Mouse (Mus musculus): Measurements from ENCODE around the gene Mcu. TPM values are rescaled to one million over a fixed set of nuclear protein-coding genes. Genes with fewer than 3 reads are reported as not detected.

Gene Mcu
- total RNA-seq, 1 experiment: 12.3 TPM

- no peak overlapping the region for H3K27ac ChIP-seq (ENCODE audit: insufficient read depth, low read depth, low read length, poor library complexity, severe bottlenecking)
- H3K9ac ChIP-seq (ENCODE audit: insufficient read depth, low read depth, low read length, poor library complexity, severe bottlenecking): no peak overlapping the region
- TF ChIP-seq HCFC1 (IDR thresholded peaks at IDR 0.05; ENCODE audit: borderline replicate concordance, insufficient read depth, low read length) (no peak), CHD2 (IDR thresholded peaks at IDR 0.05; ENCODE audit: low read depth, low read length) (no peak), ZC3H11A (IDR thresholded peaks at IDR 0.05; ENCODE audit: borderline replicate concordance, low read depth, low read length) (no peak), ZNF384 (IDR thresholded peaks at IDR 0.05; ENCODE audit: low read depth, low read length) (no peak), MAFK (IDR thresholded peaks at IDR 0.05; ENCODE audit: insufficient read depth, low read depth, low read length) (no peak)
Observed at GRCm38 (mm10) chr10:59430701-59431218, 185.7 kb downstream of the Mcu start.

GRCm38 (mm10) chr10:59429448-59430135, 186.9 kb downstream of the Mcu start:
- in situ Hi-C loops (cut with MboI; ENCODE audit: low sequenced_read_pairs in 2 of 2, unreplicated experiment in 2 of 2): no loop called here
- no peak for DNase-seq (ENCODE audit: low read depth, low spot score)
- TF ChIP-seq CHD2 (IDR thresholded peaks at IDR 0.05; ENCODE audit: low read depth, low read length): no peak
- no peak for TF ChIP-seq ZC3H11A (IDR thresholded peaks at IDR 0.05; ENCODE audit: borderline replicate concordance, low read depth, low read length)
- TF ChIP-seq HCFC1 (IDR thresholded peaks at IDR 0.05; ENCODE audit: borderline replicate concordance, insufficient read depth, low read length): no peak
- Histone ChIP-seq H3K9me3 (ENCODE audit: control insufficient read depth, insufficient read depth, low read depth, low read length) (no peaks in the 10 kb centered on the region), H3K4me1 (ENCODE audit: control insufficient read depth in 2 of 2, insufficient read depth in 2 of 2, low read length in 2 of 2, poor library complexity in 1 of 2) (no peaks in the 10 kb centered on the region), H3K4me3 (ENCODE audit: insufficient read depth in 1 of 2, low read depth in 1 of 2, low read length in 2 of 2, poor library complexity in 1 of 2, severe bottlenecking in 1 of 2) (no peak overlapping the region), H3K27ac (ENCODE audit: insufficient read depth, low read depth, low read length, poor library complexity, severe bottlenecking) (no peak overlapping the region), H3K36me3 (ENCODE audit: control insufficient read depth, insufficient read depth, low read length, poor library complexity, severe bottlenecking) (no peaks in the 10 kb centered on the region), H3K9ac (ENCODE audit: insufficient read depth, low read depth, low read length, poor library complexity, severe bottlenecking) (no peak overlapping the region)

More at GRCm38 (mm10) chr10:59430701-59431218, 185.7 kb downstream of the Mcu start:
- H3K9me3 ChIP-seq (ENCODE audit: control insufficient read depth, insufficient read depth, low read depth, low read length): no peaks in the 10 kb centered on the region
- in situ Hi-C loops (cut with MboI; ENCODE audit: low sequenced_read_pairs in 2 of 2, unreplicated experiment in 2 of 2): no loop called here
- H3K4me3 ChIP-seq (ENCODE audit: insufficient read depth in 1 of 2, low read depth in 1 of 2, low read length in 2 of 2, poor library complexity in 1 of 2, severe bottlenecking in 1 of 2): no peak overlapping the region
- H3K36me3 ChIP-seq (ENCODE audit: control insufficient read depth, insufficient read depth, low read length, poor library complexity, severe bottlenecking): no peaks in the 10 kb centered on the region
- H3K4me1 ChIP-seq (ENCODE audit: control insufficient read depth in 2 of 2, insufficient read depth in 2 of 2, low read length in 2 of 2, poor library complexity in 1 of 2): no peaks in the 10 kb centered on the region
- DNase-seq (ENCODE audit: low read depth, low spot score): no peak

GRCm38 (mm10) chr10:59426371-59426770, 190.1 kb downstream of the Mcu start:
- TF ChIP-seq CHD2 (IDR thresholded peaks at IDR 0.05; ENCODE audit: low read depth, low read length) (no peak), MAFK (IDR thresholded peaks at IDR 0.05; ENCODE audit: insufficient read depth, low read depth, low read length) (no peak), ZNF384 (IDR thresholded peaks at IDR 0.05; ENCODE audit: low read depth, low read length) (no peak), ZC3H11A (IDR thresholded peaks at IDR 0.05; ENCODE audit: borderline replicate concordance, low read depth, low read length) (no peak), HCFC1 (IDR thresholded peaks at IDR 0.05; ENCODE audit: borderline replicate concordance, insufficient read depth, low read length) (no peak)
- no peaks in the 10 kb centered on the region for H3K9me3 ChIP-seq (ENCODE audit: control insufficient read depth, insufficient read depth, low read depth, low read length)
- no peak for DNase-seq (ENCODE audit: low read depth, low spot score)
- no peaks in the 10 kb centered on the region for H3K4me1 ChIP-seq (ENCODE audit: control insufficient read depth in 2 of 2, insufficient read depth in 2 of 2, low read length in 2 of 2, poor library complexity in 1 of 2)
- H3K36me3 ChIP-seq (ENCODE audit: control insufficient read depth, insufficient read depth, low read length, poor library complexity, severe bottlenecking): no peaks in the 10 kb centered on the region
- no peak overlapping the region for H3K27ac ChIP-seq (ENCODE audit: insufficient read depth, low read depth, low read length, poor library complexity, severe bottlenecking)
- no peak overlapping the region for H3K9ac ChIP-seq (ENCODE audit: insufficient read depth, low read depth, low read length, poor library complexity, severe bottlenecking)
- no peak overlapping the region for H3K4me3 ChIP-seq (ENCODE audit: insufficient read depth in 1 of 2, low read depth in 1 of 2, low read length in 2 of 2, poor library complexity in 1 of 2, severe bottlenecking in 1 of 2)
- in situ Hi-C loops (cut with MboI; ENCODE audit: low sequenced_read_pairs in 2 of 2, unreplicated experiment in 2 of 2): no loop called here

- DNase-seq (ENCODE audit: low read depth, low spot score): no peak
- in situ Hi-C loops (cut with MboI; ENCODE audit: low sequenced_read_pairs in 2 of 2, unreplicated experiment in 2 of 2): no loop called here
- no peak overlapping the region for H3K9ac ChIP-seq (ENCODE audit: insufficient read depth, low read depth, low read length, poor library complexity, severe bottlenecking)
- no peaks in the 10 kb centered on the region for H3K36me3 ChIP-seq (ENCODE audit: control insufficient read depth, insufficient read depth, low read length, poor library complexity, severe bottlenecking)
- no peaks in the 10 kb centered on the region for H3K9me3 ChIP-seq (ENCODE audit: control insufficient read depth, insufficient read depth, low read depth, low read length)
- no peak overlapping the region for H3K27ac ChIP-seq (ENCODE audit: insufficient read depth, low read depth, low read length, poor library complexity, severe bottlenecking)
- no peak overlapping the region for H3K4me3 ChIP-seq (ENCODE audit: insufficient read depth in 1 of 2, low read depth in 1 of 2, low read length in 2 of 2, poor library complexity in 1 of 2, severe bottlenecking in 1 of 2)
- no peaks in the 10 kb centered on the region for H3K4me1 ChIP-seq (ENCODE audit: control insufficient read depth in 2 of 2, insufficient read depth in 2 of 2, low read length in 2 of 2, poor library complexity in 1 of 2)
- no peak for TF ChIP-seq CHD2 (IDR thresholded peaks at IDR 0.05; ENCODE audit: low read depth, low read length)
- TF ChIP-seq ZC3H11A (IDR thresholded peaks at IDR 0.05; ENCODE audit: borderline replicate concordance, low read depth, low read length): no peak
- TF ChIP-seq HCFC1 (IDR thresholded peaks at IDR 0.05; ENCODE audit: borderline replicate concordance, insufficient read depth, low read length): no peak
Observed at GRCm38 (mm10) chr10:59425369-59425768, 191.1 kb downstream of the Mcu start.

All from ES-E14 (cell line).